Mouse (Mus musculus): Measurements from ENCODE around the gene Ms4a8a.
A peak's percentile ranks its signal among the peaks of the same experiment; 100 is the strongest.

Gene Ms4a8a

GRCm38 (mm10) chr19:11080934-11081333 is at the start of gene Ms4a8a:
Gene Ms4a8a, minus strand, starts transcription at chr19:11081102.
- no peak for DNase-seq (ENCODE audit: low read depth, low spot score)

GRCm38 (mm10) chr19:11129702-11130101 is 48.8 kb upstream of the Ms4a8a start:
- DNase-seq (ENCODE audit: low read depth, low spot score), result peak; percentile 17

- peak; percentile 48 for DNase-seq (ENCODE audit: low read depth, low spot score)
Observed at GRCm38 (mm10) chr19:11121016-11121420, 40.1 kb upstream of the Ms4a8a start.

- DNase-seq (ENCODE audit: low read depth, low spot score), result no peak
Observed at GRCm38 (mm10) chr19:11119338-11119737, 38.4 kb upstream of the Ms4a8a start.

- peak; percentile 38 for DNase-seq (ENCODE audit: low read depth, low spot score)
Observed at GRCm38 (mm10) chr19:11107746-11108145, 26.8 kb upstream of the Ms4a8a start.

- no peak for DNase-seq (ENCODE audit: low read depth, low spot score)
Observed at GRCm38 (mm10) chr19:11101880-11102279, 21.0 kb upstream of the Ms4a8a start.

- DNase-seq (ENCODE audit: low read depth, low spot score), result no peak
Observed at GRCm38 (mm10) chr19:11098401-11098800, 17.5 kb upstream of the Ms4a8a start.

GRCm38 (mm10) chr19:11092131-11092530 is 11.2 kb upstream of the Ms4a8a start:
- DNase-seq (ENCODE audit: low read depth, low spot score), result peak; percentile 53

- no peak for DNase-seq (ENCODE audit: low read depth, low spot score)
Observed at GRCm38 (mm10) chr19:11070364-11070763, 10.5 kb downstream of the Ms4a8a start.

- peak; percentile 70 for DNase-seq (ENCODE audit: low read depth, low spot score)
Observed at GRCm38 (mm10) chr19:11065202-11065875, 15.6 kb downstream of the Ms4a8a start.

GRCm38 (mm10) chr19:11060900-11061299 is 20.0 kb downstream of the Ms4a8a start:
- no peak for DNase-seq (ENCODE audit: low read depth, low spot score)

GRCm38 (mm10) chr19:11059967-11060366 is 20.9 kb downstream of the Ms4a8a start:
- DNase-seq (ENCODE audit: low read depth, low spot score), result no peak

- DNase-seq (ENCODE audit: low read depth, low spot score), result peak; percentile 65
Observed at GRCm38 (mm10) chr19:11055700-11056099, 25.2 kb downstream of the Ms4a8a start.

GRCm38 (mm10) chr19:11053277-11053676 is 27.6 kb downstream of the Ms4a8a start:
- no peak for DNase-seq (ENCODE audit: low read depth, low spot score)

GRCm38 (mm10) chr19:11052877-11053276 is 28.0 kb downstream of the Ms4a8a start:
- peak; percentile 78 for DNase-seq (ENCODE audit: low read depth, low spot score)

- peak; percentile 76 for DNase-seq (ENCODE audit: low read depth, low spot score)
Observed at GRCm38 (mm10) chr19:11050286-11050685, 30.6 kb downstream of the Ms4a8a start.

- DNase-seq (ENCODE audit: low read depth, low spot score), result peak; percentile 39
Observed at GRCm38 (mm10) chr19:11049426-11049825, 31.5 kb downstream of the Ms4a8a start.

- DNase-seq (ENCODE audit: low read depth, low spot score), result no peak
Observed at GRCm38 (mm10) chr19:11048503-11048902, 32.4 kb downstream of the Ms4a8a start.

GRCm38 (mm10) chr19:11048009-11048408 is 32.9 kb downstream of the Ms4a8a start:
- DNase-seq (ENCODE audit: low read depth, low spot score), result peak; percentile 70

- peak; percentile 84 for DNase-seq (ENCODE audit: low read depth, low spot score)
Observed at GRCm38 (mm10) chr19:11044996-11045711, 35.7 kb downstream of the Ms4a8a start.

- no peak for DNase-seq (ENCODE audit: low read depth, low spot score)
Observed at GRCm38 (mm10) chr19:11044671-11044995, 36.3 kb downstream of the Ms4a8a start.

GRCm38 (mm10) chr19:11037570-11037969 is 43.3 kb downstream of the Ms4a8a start:
- peak; percentile 11 for DNase-seq (ENCODE audit: low read depth, low spot score)

- no peak for DNase-seq (ENCODE audit: low read depth, low spot score)
Observed at GRCm38 (mm10) chr19:11022382-11022781, 58.5 kb downstream of the Ms4a8a start.
